Comparison of ENCODE assay signal across 7 mouse cellular contexts in genomic region chr11:8468161-8469091, GRCm38 (mm10).
DNase-seq lines count a peak whose midpoint lies in the region; ATAC-seq and TF ChIP-seq lines count a peak whose summit lies in the region.

No protein-coding gene starts in this region.

- peak overlapping the region; percentile 45 for H3K4me3 ChIP-seq in forebrain, embryonic 13.5 days
- H3K4me3 ChIP-seq in heart, embryonic 14.5 days (ENCODE audit: control insufficient read depth in 1 of 2, insufficient read depth in 1 of 2, low read depth in 1 of 2, low read length in 2 of 2): peak overlapping the region; percentile 48 to 86
- peak overlapping the region; percentile 51 for H3K4me3 ChIP-seq in kidney, postnatal 0 days (replicated peaks; ENCODE audit: low read depth, low read length)
- peak overlapping the region; percentile 61 for H3K4me3 ChIP-seq in liver, adult 2 months (ENCODE audit: insufficient read depth, low read depth, low read length)
- H3K4me3 ChIP-seq in midbrain, embryonic 16.5 days (ENCODE audit: low read depth, low read length): peak overlapping the region; percentile 46

- no peaks in the 10 kb centered on the region for H3K9me3 ChIP-seq in forebrain, embryonic 13.5 days (replicated peaks)
- H3K9me3 ChIP-seq in heart, embryonic 14.5 days (ENCODE audit: control insufficient read depth, low read length): no peaks in the 10 kb centered on the region
- no peaks in the 10 kb centered on the region for H3K9me3 ChIP-seq in kidney, postnatal 0 days (replicated peaks; ENCODE audit: low read length)
- no peaks in the 10 kb centered on the region for H3K9me3 ChIP-seq in midbrain, embryonic 16.5 days (replicated peaks; ENCODE audit: control insufficient read depth, low read length, poor library complexity, severe bottlenecking)

- peak overlapping the region; percentile 72 for H3K27ac ChIP-seq in forebrain, embryonic 13.5 days
- peak overlapping the region; percentile 93 to 95 for H3K27ac ChIP-seq in heart, embryonic 14.5 days (replicated peaks in 1 of 2; ENCODE audit: control insufficient read depth in 1 of 2, insufficient read depth in 1 of 2, low read depth in 2 of 2, low read length in 2 of 2)
- peak overlapping the region; percentile 94 for H3K27ac ChIP-seq in kidney, postnatal 0 days
- peak overlapping the region; percentile 67 for H3K27ac ChIP-seq in liver, adult 2 months (replicated peaks; ENCODE audit: insufficient read depth, low read depth, low read length)
- peak overlapping the region; percentile 66 for H3K27ac ChIP-seq in midbrain, embryonic 16.5 days (ENCODE audit: low read length)

- H3K36me3 ChIP-seq in forebrain, embryonic 13.5 days (ENCODE audit: poor library complexity, severe bottlenecking): no peaks in the 10 kb centered on the region
- H3K36me3 ChIP-seq in heart, embryonic 14.5 days (ENCODE audit: control insufficient read depth, insufficient read depth, low read length): peaks cover 4% of the 10 kb centered on the region; the same call in 1 of the 2 replicates
- no peaks in the 10 kb centered on the region for H3K36me3 ChIP-seq in kidney, postnatal 0 days (ENCODE audit: insufficient read depth, low read length)
- H3K36me3 ChIP-seq in liver, adult 2 months (ENCODE audit: control insufficient read depth, insufficient read depth, low read length): peaks cover 3% of the 10 kb centered on the region; the same call in 1 of the 2 replicates
- no peaks in the 10 kb centered on the region for H3K36me3 ChIP-seq in midbrain, embryonic 16.5 days (ENCODE audit: control insufficient read depth, insufficient read depth, low read length)

- TF ChIP-seq POLR2A in liver, adult 2 months (IDR thresholded peaks at IDR 0.05; ENCODE audit: extremely low read depth, insufficient read depth, low read length): 0 out of 2 replicates have a peak, but pooled peaks have one; percentile 4

- DNase-seq in cerebellum, adult 11 months: peak; percentile 32
- DNase-seq in kidney, postnatal 0 days (ENCODE audit: low spot score): peak; percentile 92
- DNase-seq in liver, adult 2 months (ENCODE audit: extremely low read depth, low read depth, low spot score): no peak
- DNase-seq in testis, postnatal 10 days (ENCODE audit: low spot score): peak; percentile 80

- H3K27me3 ChIP-seq in forebrain, embryonic 13.5 days: no peaks in the 10 kb centered on the region
- H3K27me3 ChIP-seq in heart, embryonic 14.5 days (ENCODE audit: control insufficient read depth, insufficient read depth, low read length): no peaks in the 10 kb centered on the region
- H3K27me3 ChIP-seq in kidney, postnatal 0 days (ENCODE audit: insufficient read depth, low read length): no peaks in the 10 kb centered on the region
- H3K27me3 ChIP-seq in liver, adult 2 months (ENCODE audit: control insufficient read depth, insufficient read depth, low read length): no peaks in the 10 kb centered on the region
- no peaks in the 10 kb centered on the region for H3K27me3 ChIP-seq in midbrain, embryonic 16.5 days (ENCODE audit: control insufficient read depth, insufficient read depth, low read depth, low read length)

- H3K4me2 ChIP-seq in forebrain, embryonic 13.5 days: peak overlapping the region; percentile 83
- H3K4me2 ChIP-seq in heart, embryonic 14.5 days (ENCODE audit: low read length): peak overlapping the region; percentile 87
- peak overlapping the region; percentile 88 for H3K4me2 ChIP-seq in kidney, postnatal 0 days (ENCODE audit: low read length)
- H3K4me2 ChIP-seq in midbrain, embryonic 16.5 days (ENCODE audit: low read length): peak overlapping the region; percentile 92

- ATAC-seq in forebrain, embryonic 13.5 days: peak; percentile 88
- peak; percentile 85 for ATAC-seq in heart, embryonic 14.5 days (ENCODE audit: insufficient number of reproducible peaks, insufficient read depth, low FRiP score, low read depth)
- ATAC-seq in kidney, postnatal 0 days (replicated peaks; ENCODE audit: low FRiP score, low read depth): peak; percentile 84
- ATAC-seq in midbrain, embryonic 16.5 days: peak; percentile 88

- WGBS in forebrain, embryonic 13.5 days: under 1% methylated on average over 33 of the region's 33 CpGs
- WGBS in heart, embryonic 14.5 days: 2% methylated on average over 33 of the region's 33 CpGs
- WGBS in kidney, postnatal 0 days: under 1% methylated on average over 33 of the region's 33 CpGs
- WGBS in liver, adult 2 months: 28% methylated on average over 33 of the region's 33 CpGs
- 1% methylated on average over 33 of the region's 33 CpGs for WGBS in midbrain, embryonic 16.5 days

- peak overlapping the region; percentile 63 for H3K9ac ChIP-seq in forebrain, embryonic 13.5 days
- H3K9ac ChIP-seq in heart, embryonic 14.5 days (ENCODE audit: low read length): peak overlapping the region; percentile 71
- H3K9ac ChIP-seq in kidney, postnatal 0 days (ENCODE audit: low read depth, low read length): peak overlapping the region; percentile 73
- peak overlapping the region; percentile 55 for H3K9ac ChIP-seq in liver, adult 2 months (ENCODE audit: low read depth, low read length)
- peak overlapping the region; percentile 71 for H3K9ac ChIP-seq in midbrain, embryonic 16.5 days (ENCODE audit: low read depth, low read length)

- peaks cover 33% of the 10 kb centered on the region for H3K4me1 ChIP-seq in forebrain, embryonic 13.5 days
- peaks cover 36 to 40% of the 10 kb centered on the region in 2 experiments for H3K4me1 ChIP-seq in heart, embryonic 14.5 days (ENCODE audit: control insufficient read depth in 2 of 2, insufficient read depth in 2 of 2, low read length in 2 of 2)
- peaks cover 25% of the 10 kb centered on the region for H3K4me1 ChIP-seq in kidney, postnatal 0 days (replicated peaks; ENCODE audit: insufficient read depth, low read length)
- H3K4me1 ChIP-seq in liver, adult 2 months (ENCODE audit: control insufficient read depth, insufficient read depth, low read length): 0 out of 2 replicates have a peak, but pooled peaks cover 2% of the 10 kb centered on the region
- peaks cover 9% of the 10 kb centered on the region; the same call in 1 of the 2 replicates for H3K4me1 ChIP-seq in midbrain, embryonic 16.5 days (ENCODE audit: control insufficient read depth, insufficient read depth, low read length)

- peaks cover 5% of the 10 kb centered on the region; the same call in 1 of the 2 replicates for H3K79me2 ChIP-seq in liver, adult 2 months (ENCODE audit: control insufficient read depth, insufficient read depth, low read length)

- peak; percentile 41 for TF ChIP-seq CTCF in kidney, postnatal 0 days (IDR thresholded peaks at IDR 0.05; ENCODE audit: low read depth)
- TF ChIP-seq CTCF in liver, adult 2 months (IDR thresholded peaks at IDR 0.05; ENCODE audit: low read depth, low read length): no peak
